Mouse (Mus musculus): ENCODE measurements around the gene Fktn. TPM values are rescaled to one million over a fixed set of nuclear protein-coding genes. Genes with fewer than 3 reads are reported as not detected.
"Not testable (repeated sequence)": the region's sequence is repeated elsewhere in the genome, so short reads cannot be mapped to it uniquely, and the experiment has no call there.

The Fktn gene
- polyA plus RNA-seq (2015; fragmentation: Nextera tagmentation; extraction: Ambion mirVana): 16.4 and 18.5 TPM in 2 replicates

DNA sequence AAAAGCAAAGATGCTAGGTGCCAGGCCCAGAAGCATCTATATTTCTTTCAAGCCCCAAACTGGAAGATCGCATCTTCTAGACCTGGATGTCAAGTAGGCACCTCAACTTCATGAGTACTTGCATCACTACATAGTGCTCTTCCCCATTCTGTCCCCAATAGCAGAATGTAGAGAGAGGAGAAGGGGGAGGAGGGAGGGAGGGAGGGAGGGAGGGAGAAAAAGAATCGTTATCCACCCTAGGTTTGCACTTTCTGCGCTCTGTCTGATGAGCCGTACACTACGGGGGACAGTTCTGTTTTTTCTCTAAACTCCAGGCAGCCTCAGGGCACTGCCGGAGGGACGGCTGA lies at the start of gene Fktn:
Gene Fktn, plus strand, starts transcription at position 295 of the 347 bp plus-strand sequence.
- 3% methylated on average over 7 of the region's 7 CpGs for WGBS
- Histone ChIP-seq H3K9ac (ENCODE audit: low read length) (peak within 1 kb of the TSS; percentile 90), H3K27me3 (ENCODE audit: control insufficient read depth, insufficient read depth, low read length) (no peaks in the 10 kb centered on the region), H3K4me1 (ENCODE audit: control insufficient read depth, insufficient read depth, low read length) (peaks cover 11% of the 10 kb centered on the region; the same call in 1 of the 2 replicates), H3K9me3 (replicated peaks; ENCODE audit: control insufficient read depth, low read length) (no peaks in the 10 kb centered on the region), H3K27ac (ENCODE audit: low read length) (peak within 1 kb of the TSS; percentile 71), H3K4me2 (ENCODE audit: low read depth, low read length) (peak within 1 kb of the TSS; percentile 95), H3K36me3 (ENCODE audit: control insufficient read depth, insufficient read depth, low read length) (no peaks in the 10 kb centered on the region), H3K4me3 (replicated peaks; ENCODE audit: low read length) (peak within 1 kb of the TSS; percentile 92)
- peak; percentile 72 for ATAC-seq (ENCODE audit: insufficient read depth, low FRiP score)

DNA sequence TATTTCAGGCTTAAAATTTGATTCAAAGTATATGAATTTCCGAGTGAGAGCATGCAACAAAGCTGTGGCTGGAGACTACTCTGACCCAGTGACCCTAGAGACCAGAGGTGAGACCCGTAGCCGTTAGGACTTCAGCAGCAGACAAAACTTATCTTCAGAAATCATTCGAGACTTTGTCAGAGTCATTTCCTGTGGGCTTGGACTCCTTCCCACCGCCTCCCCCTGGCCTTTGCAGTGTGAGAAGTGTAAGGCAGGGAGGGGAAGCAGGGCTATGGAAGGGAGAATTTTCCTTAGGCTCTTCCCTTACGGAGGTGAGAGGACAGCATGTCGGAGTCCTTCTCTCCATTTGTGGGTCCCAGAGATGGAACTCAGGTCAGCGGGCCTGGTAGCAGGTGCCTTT lies 31.7 kb upstream of the Fktn start:
- 0 out of 2 replicates have a peak, but pooled peaks cover 4% of the 10 kb centered on the region for H3K9me3 ChIP-seq (replicated peaks; ENCODE audit: control insufficient read depth, low read length)
- no peak overlapping the region for H3K27ac ChIP-seq (ENCODE audit: low read length)
- H3K4me2 ChIP-seq (ENCODE audit: low read depth, low read length): no peak overlapping the region
- no peak overlapping the region for H3K9ac ChIP-seq (ENCODE audit: low read length)
- H3K4me3 ChIP-seq (replicated peaks; ENCODE audit: low read length): no peak overlapping the region
- no peaks in the 10 kb centered on the region for H3K27me3 ChIP-seq (ENCODE audit: control insufficient read depth, insufficient read depth, low read length)
- WGBS: 74% methylated on average over 8 of the region's 8 CpGs
- H3K4me1 ChIP-seq (ENCODE audit: control insufficient read depth, insufficient read depth, low read length): no peaks in the 10 kb centered on the region
- no peak for ATAC-seq (ENCODE audit: insufficient read depth, low FRiP score)
- no peaks in the 10 kb centered on the region for H3K36me3 ChIP-seq (ENCODE audit: control insufficient read depth, insufficient read depth, low read length)

DNA sequence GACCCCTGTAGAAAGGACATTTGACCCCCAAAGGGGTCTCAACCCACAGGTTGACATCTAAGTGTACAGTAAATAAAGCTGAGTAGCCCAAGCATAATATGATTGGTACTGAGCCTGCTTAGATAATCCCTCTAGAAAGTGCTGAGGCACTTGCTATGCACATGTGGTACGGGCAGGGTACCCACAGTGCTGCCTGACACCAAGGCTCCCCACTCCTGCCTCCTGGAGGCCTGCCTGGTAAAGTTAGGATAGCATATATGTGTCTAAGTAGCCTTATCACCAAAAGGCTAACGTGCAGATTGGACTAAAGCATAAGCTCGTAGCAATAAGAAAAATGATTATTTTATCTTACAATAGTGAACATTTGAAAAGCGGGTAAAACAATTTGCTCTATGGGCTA lies 24.8 kb upstream of the Fktn start:
- H3K36me3 ChIP-seq (ENCODE audit: control insufficient read depth, insufficient read depth, low read length): no peaks in the 10 kb centered on the region
- 80% methylated on average over 4 of the region's 4 CpGs for WGBS
- H3K4me1 ChIP-seq (ENCODE audit: control insufficient read depth, insufficient read depth, low read length): no peaks in the 10 kb centered on the region
- H3K27me3 ChIP-seq (ENCODE audit: control insufficient read depth, insufficient read depth, low read length): no peaks in the 10 kb centered on the region
- no peak overlapping the region for H3K27ac ChIP-seq (ENCODE audit: low read length)
- no peak overlapping the region for H3K4me3 ChIP-seq (replicated peaks; ENCODE audit: low read length)
- no peaks in the 10 kb centered on the region for H3K9me3 ChIP-seq (replicated peaks; ENCODE audit: control insufficient read depth, low read length)
- H3K9ac ChIP-seq (ENCODE audit: low read length): no peak overlapping the region
- H3K4me2 ChIP-seq (ENCODE audit: low read depth, low read length): no peak overlapping the region
- no peak for ATAC-seq (ENCODE audit: insufficient read depth, low FRiP score)

DNA sequence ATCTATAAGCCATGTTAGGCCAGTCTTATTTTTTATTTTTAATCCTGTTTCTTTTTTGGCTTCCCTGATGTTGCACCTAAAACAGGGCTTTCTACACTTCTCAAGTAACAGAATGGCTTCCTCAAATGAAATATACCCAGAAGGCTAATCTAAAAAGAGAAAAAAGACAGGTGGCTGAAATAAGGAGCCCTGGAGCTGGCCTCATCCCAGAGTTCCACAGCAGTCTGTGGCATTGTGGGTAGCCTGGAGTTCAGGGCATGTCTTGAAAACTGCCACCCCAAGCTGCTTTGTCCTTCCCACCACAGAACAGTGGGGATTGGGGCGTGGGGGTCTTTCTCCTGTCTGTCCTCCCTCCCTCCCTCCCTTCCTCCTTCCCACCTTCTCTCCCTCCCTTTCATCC lies 22.4 kb upstream of the Fktn start:
- Histone ChIP-seq H3K27ac (ENCODE audit: low read length) (no peak overlapping the region), H3K36me3 (ENCODE audit: control insufficient read depth, insufficient read depth, low read length) (no peaks in the 10 kb centered on the region), H3K4me3 (replicated peaks; ENCODE audit: low read length) (no peak overlapping the region), H3K27me3 (ENCODE audit: control insufficient read depth, insufficient read depth, low read length) (no peaks in the 10 kb centered on the region), H3K4me1 (ENCODE audit: control insufficient read depth, insufficient read depth, low read length) (no peaks in the 10 kb centered on the region), H3K4me2 (ENCODE audit: low read depth, low read length) (no peak overlapping the region), H3K9ac (ENCODE audit: low read length) (no peak overlapping the region), H3K9me3 (replicated peaks; ENCODE audit: control insufficient read depth, low read length) (no peaks in the 10 kb centered on the region)
- 74% methylated on average over 1 of the region's 1 CpGs for WGBS
- ATAC-seq (ENCODE audit: insufficient read depth, low FRiP score): no peak

DNA sequence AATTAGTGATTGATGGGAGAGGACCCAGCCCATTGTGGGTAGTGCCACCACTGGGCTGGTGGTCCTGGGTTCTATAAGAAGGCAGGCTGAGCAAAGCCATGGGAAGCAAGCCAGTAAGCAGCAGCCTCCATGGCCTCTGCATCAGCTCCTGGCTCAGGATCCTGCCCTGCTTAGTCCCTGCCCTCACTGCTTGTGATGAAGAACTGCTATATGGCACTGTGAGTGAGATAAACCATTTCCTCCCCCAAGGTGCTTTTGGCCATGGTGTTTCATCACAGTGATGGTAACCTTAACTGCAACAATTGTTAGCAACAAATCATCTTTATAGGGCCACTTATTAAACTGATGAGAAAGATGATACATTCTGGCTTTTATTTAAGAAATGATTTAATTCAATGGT lies 4.6 kb upstream of the Fktn start:
- not testable (repeated sequence) for H3K36me3 ChIP-seq (ENCODE audit: control insufficient read depth, insufficient read depth, low read length); H3K9ac ChIP-seq (ENCODE audit: low read length); ATAC-seq (ENCODE audit: insufficient read depth, low FRiP score); H3K27ac ChIP-seq (ENCODE audit: low read length); H3K9me3 ChIP-seq (replicated peaks; ENCODE audit: control insufficient read depth, low read length); H3K4me1 ChIP-seq (ENCODE audit: control insufficient read depth, insufficient read depth, low read length); H3K27me3 ChIP-seq (ENCODE audit: control insufficient read depth, insufficient read depth, low read length); H3K4me2 ChIP-seq (ENCODE audit: low read depth, low read length); H3K4me3 ChIP-seq (replicated peaks; ENCODE audit: low read length)

DNA sequence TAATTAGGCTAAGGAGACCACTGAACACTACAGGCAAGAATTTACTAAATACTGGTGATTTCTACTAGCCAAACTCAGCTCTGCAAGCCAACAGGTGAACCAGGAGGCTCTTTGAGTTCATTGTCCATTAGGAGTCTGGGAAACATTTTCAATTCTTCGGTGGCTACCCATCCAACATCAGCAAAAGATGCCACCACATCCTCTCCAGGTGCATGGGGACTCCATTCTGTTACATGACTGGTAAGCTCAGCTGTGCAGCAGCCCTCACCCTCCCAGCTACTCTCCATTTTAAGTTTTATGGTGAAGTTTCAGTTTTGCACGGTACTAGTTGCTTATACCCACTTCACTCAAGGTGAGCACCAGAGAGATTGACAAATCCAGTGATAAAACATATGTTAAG lies 3.8 kb upstream of the Fktn start:
- no peak for ATAC-seq (ENCODE audit: insufficient read depth, low FRiP score)
- Histone ChIP-seq H3K4me3 (replicated peaks; ENCODE audit: low read length) (no peak overlapping the region), H3K36me3 (ENCODE audit: control insufficient read depth, insufficient read depth, low read length) (no peaks in the 10 kb centered on the region), H3K9me3 (replicated peaks; ENCODE audit: control insufficient read depth, low read length) (no peaks in the 10 kb centered on the region), H3K9ac (ENCODE audit: low read length) (no peak overlapping the region), H3K27ac (ENCODE audit: low read length) (no peak overlapping the region), H3K4me2 (ENCODE audit: low read depth, low read length) (no peak overlapping the region), H3K27me3 (ENCODE audit: control insufficient read depth, insufficient read depth, low read length) (no peaks in the 10 kb centered on the region), H3K4me1 (ENCODE audit: control insufficient read depth, insufficient read depth, low read length) (peaks cover 4% of the 10 kb centered on the region; the same call in 1 of the 2 replicates)
- WGBS: 68% methylated on average over 2 of the region's 2 CpGs

DNA sequence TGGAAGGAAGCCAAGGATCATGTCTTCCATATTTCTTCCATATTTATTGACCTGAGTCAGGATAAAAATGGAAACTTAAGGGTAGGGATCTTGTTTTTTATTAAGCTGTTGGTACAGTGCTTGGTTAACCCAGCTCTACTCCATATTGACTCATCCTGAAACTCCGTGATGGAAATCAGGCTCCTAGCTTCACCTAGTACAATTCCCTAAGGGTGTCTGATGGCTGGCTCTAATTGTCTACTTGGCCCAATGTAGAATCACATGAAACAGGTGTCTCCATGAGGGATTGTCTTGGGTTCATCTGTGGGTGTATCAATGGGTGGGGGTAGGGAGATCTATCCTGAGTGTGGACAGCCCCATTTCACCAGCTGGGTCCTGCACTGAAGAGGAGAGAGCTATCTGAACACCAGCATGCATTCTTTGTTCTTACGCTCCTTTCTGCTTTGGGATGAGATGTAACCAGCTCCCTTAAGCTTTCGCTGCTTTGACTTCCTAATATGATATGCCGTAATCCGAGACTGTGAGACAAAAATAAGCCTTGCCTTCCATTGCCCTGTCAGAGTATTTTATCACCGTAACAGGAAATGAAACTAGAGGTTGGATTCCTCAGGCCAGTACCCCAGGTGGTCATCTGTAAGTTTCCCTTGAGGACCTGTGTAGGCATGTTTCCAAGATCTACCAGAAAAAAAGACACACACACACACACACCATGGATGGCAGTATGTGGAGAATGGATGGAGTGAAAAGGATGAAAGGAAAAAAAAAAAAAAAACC lies 3.1 kb upstream of the Fktn start:
- H3K4me3 ChIP-seq (replicated peaks; ENCODE audit: low read length): no peak overlapping the region
- peaks cover 8% of the 10 kb centered on the region; the same call in 1 of the 2 replicates for H3K4me1 ChIP-seq (ENCODE audit: control insufficient read depth, insufficient read depth, low read length)
- WGBS: 82% methylated on average over 6 of the region's 6 CpGs
- no peak overlapping the region for H3K4me2 ChIP-seq (ENCODE audit: low read depth, low read length)
- no peaks in the 10 kb centered on the region for H3K27me3 ChIP-seq (ENCODE audit: control insufficient read depth, insufficient read depth, low read length)
- no peak overlapping the region for H3K9ac ChIP-seq (ENCODE audit: low read length)
- no peaks in the 10 kb centered on the region for H3K9me3 ChIP-seq (replicated peaks; ENCODE audit: control insufficient read depth, low read length)
- ATAC-seq (ENCODE audit: insufficient read depth, low FRiP score): no peak
- no peak overlapping the region for H3K27ac ChIP-seq (ENCODE audit: low read length)
- H3K36me3 ChIP-seq (ENCODE audit: control insufficient read depth, insufficient read depth, low read length): no peaks in the 10 kb centered on the region

DNA sequence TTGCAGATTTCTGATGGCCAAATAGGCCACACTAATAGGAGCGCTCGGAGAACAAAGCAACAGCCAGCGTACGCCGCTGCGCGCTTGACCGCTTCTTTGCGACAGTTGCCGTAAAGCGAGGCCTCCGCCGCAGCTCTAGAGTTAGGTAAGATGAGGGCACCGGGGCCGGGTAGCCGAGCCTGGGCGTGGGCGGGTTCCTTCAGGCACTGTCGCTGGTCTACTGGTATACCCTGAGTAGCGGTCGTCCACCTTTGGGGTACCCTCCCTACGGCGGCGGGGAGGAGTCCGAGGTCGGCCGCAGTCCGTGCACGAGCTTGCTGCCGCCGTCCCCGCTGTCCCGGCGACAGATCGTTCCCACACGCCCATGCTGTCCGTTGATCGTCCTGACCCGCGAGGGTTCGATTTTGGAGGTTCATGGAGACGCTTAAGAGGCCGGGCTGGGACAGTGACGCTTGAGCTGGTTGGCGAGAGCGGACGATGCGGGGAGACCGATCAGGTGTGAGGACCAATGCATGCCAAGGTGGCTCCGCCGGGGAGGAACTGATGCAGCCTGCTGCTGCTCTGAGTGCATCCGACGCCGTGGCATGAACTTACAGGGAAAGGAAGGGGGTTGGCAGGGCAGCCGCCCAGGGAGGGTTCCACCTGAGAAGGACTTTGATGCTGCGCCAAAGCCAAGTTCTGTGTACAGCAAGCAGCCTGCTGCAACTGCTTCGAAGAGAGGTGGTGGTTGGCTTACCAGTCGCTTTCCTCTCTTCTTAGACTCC lies 435 bp downstream of the Fktn start:
- peaks cover 11% of the 10 kb centered on the region; the same call in 1 of the 2 replicates for H3K4me1 ChIP-seq (ENCODE audit: control insufficient read depth, insufficient read depth, low read length)
- peak; percentile 90 for ATAC-seq (ENCODE audit: insufficient read depth, low FRiP score)
- peak overlapping the region; percentile 71 for H3K27ac ChIP-seq (ENCODE audit: low read length)
- H3K27me3 ChIP-seq (ENCODE audit: control insufficient read depth, insufficient read depth, low read length): no peaks in the 10 kb centered on the region
- no peaks in the 10 kb centered on the region for H3K9me3 ChIP-seq (replicated peaks; ENCODE audit: control insufficient read depth, low read length)
- H3K4me2 ChIP-seq (ENCODE audit: low read depth, low read length): peak overlapping the region; percentile 95
- H3K4me3 ChIP-seq (replicated peaks; ENCODE audit: low read length): peak overlapping the region; percentile 92
- H3K9ac ChIP-seq (ENCODE audit: low read length): peak overlapping the region; percentile 90
- H3K36me3 ChIP-seq (ENCODE audit: control insufficient read depth, insufficient read depth, low read length): no peaks in the 10 kb centered on the region
- WGBS: 5% methylated on average over 58 of the region's 58 CpGs

DNA sequence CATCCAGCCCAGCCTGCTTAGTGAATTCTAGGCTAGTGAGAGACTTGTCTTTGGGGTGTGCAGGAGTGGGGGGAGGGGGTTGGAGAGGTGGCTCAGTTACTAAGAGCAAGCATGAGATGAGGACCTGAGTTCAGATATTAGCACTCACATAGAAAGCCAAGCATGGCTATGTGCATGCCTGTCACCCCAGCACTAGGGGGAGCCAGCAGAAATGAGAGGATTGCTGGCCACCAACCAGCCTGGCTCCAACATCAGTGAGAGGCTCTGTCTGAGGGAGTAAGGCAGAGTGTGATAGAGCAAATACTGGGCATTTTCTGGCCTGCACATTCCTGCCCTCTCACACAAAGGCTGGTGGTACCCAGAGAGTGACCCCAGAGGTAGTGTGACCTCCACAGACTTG lies 2.2 kb downstream of the Fktn start:
- H3K27ac ChIP-seq (ENCODE audit: low read length): no peak overlapping the region
- no peak overlapping the region for H3K4me2 ChIP-seq (ENCODE audit: low read depth, low read length)
- H3K27me3 ChIP-seq (ENCODE audit: control insufficient read depth, insufficient read depth, low read length): no peaks in the 10 kb centered on the region
- no peaks in the 10 kb centered on the region for H3K9me3 ChIP-seq (replicated peaks; ENCODE audit: control insufficient read depth, low read length)
- peaks cover 11% of the 10 kb centered on the region; the same call in 1 of the 2 replicates for H3K4me1 ChIP-seq (ENCODE audit: control insufficient read depth, insufficient read depth, low read length)
- H3K9ac ChIP-seq (ENCODE audit: low read length): no peak overlapping the region
- no peak overlapping the region for H3K4me3 ChIP-seq (replicated peaks; ENCODE audit: low read length)
- ATAC-seq (ENCODE audit: insufficient read depth, low FRiP score): no peak
- H3K36me3 ChIP-seq (ENCODE audit: control insufficient read depth, insufficient read depth, low read length): no peaks in the 10 kb centered on the region
